Mouse (Mus musculus) right cerebral cortex, postnatal 4 days (tissue): ENCODE data around the gene Nexn.
"Not testable (repeated sequence)": the region's sequence is repeated elsewhere in the genome, so short reads cannot be mapped to it uniquely, and the experiment has no call there.

Experiments
- DNase-seq: peaks from one replicate; pipeline ENCODE4 v3.0.0-alpha.2; 2022

Nexn gene

DNA sequence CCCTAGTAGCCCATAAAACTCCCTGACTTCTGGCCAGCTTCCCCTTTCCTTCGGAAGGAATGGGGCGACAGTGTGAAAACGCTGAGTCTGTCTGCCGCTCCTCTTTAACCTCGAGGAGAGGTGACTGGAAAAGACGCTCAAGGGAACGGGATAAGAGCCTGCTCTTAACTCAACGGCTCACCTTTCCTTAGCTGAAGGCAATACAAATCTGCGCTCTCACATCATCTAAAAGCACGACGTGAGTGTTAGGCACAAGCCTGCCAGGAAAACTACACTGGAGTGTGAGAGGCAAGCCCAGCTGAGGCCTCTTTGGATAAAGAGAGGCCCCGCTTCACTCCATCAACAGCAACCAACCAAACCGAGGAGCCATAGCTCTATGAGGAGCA, at the start of gene Nexn:
Gene Nexn, minus strand, starts transcription at position 315 of the 386 bp plus-strand sequence.
- DNase-seq: no peak

- DNase-seq: peak; percentile 62
Measured at GRCm38 (mm10) chr3:152315613-152316012, 49.5 kb upstream of the Nexn start.

DNA sequence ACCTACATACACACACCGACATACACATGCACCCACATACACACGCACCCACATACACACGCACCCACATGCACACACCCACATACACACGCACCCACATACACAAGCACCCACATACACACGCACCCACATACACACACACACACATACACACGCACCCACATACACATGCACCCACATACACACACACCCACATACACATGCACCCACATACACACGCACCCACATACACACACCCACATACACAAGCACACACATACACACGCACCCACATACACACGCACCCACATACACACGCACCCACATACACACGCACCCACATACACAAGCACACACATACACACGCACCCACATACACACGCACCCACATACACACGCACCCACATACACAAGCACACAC, 48.5 kb upstream of the Nexn start:
- DNase-seq: not testable (repeated sequence)

DNA sequence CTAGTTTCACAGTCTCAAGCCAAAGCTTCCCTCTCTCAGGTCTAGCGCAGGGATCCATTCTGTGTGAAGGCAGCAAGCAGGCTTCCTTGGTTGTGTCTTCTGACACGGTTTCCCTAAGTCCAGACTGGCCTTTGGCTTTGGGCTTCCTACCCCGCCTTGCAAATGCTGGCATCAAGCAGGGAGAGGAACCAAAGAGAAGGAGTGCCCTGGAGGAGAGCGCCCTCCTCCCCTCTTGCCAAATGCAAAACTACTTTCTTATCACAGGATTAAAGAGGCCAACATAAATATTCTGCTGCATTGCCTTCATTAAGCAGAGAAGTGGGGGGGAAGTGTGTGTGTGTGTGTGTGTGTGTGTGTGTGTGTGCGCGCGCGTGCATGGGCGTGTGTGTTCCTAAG, 43.1 kb upstream of the Nexn start:
- DNase-seq: no peak

GRCm38 (mm10) chr3:152308485-152309249, 42.5 kb upstream of the Nexn start:
- DNase-seq: no peak

DNA sequence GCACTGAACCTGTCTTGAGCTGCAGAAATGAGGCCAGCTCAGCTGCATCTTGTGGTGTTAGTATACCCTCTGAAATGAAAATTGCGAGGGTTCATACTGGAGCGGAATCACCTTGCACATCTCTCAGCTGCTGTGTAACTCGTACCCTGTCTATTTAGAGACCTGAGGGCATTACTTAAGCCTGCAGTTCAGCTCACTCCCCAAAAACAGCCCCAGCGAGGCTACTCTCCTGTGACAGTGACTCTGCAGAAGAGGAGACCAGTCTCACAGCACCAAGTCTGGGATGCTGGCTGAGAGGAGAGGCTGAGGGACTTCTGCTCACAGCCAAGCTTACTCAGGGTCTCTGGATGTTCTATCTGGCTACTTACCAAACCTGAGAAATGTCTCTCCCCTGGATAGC, 39.8 kb upstream of the Nexn start:
- no peak for DNase-seq

DNA sequence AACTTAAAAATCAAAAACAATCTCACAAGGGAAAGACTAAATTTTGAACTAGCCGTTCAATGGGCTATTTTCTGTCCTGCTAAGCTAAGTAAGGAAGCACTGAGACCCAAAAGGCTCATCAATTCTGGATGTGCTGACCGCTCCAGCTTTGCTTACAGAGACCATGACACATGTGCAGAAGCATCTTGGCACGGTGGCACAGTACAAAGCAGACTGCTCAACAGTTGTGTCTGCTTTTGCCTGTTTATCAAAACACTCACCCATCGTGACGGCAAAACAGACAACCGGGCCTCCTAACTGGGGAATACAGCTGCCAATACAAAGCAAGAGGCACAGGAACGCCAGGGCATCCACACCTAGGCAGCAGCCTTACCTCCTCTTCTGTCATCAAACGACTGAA, 38.9 kb upstream of the Nexn start:
- no peak for DNase-seq

GRCm38 (mm10) chr3:152304093-152304815, 38.1 kb upstream of the Nexn start:
- no peak for DNase-seq

- no peak for DNase-seq
Measured at GRCm38 (mm10) chr3:152302991-152303390, 36.8 kb upstream of the Nexn start.

DNA sequence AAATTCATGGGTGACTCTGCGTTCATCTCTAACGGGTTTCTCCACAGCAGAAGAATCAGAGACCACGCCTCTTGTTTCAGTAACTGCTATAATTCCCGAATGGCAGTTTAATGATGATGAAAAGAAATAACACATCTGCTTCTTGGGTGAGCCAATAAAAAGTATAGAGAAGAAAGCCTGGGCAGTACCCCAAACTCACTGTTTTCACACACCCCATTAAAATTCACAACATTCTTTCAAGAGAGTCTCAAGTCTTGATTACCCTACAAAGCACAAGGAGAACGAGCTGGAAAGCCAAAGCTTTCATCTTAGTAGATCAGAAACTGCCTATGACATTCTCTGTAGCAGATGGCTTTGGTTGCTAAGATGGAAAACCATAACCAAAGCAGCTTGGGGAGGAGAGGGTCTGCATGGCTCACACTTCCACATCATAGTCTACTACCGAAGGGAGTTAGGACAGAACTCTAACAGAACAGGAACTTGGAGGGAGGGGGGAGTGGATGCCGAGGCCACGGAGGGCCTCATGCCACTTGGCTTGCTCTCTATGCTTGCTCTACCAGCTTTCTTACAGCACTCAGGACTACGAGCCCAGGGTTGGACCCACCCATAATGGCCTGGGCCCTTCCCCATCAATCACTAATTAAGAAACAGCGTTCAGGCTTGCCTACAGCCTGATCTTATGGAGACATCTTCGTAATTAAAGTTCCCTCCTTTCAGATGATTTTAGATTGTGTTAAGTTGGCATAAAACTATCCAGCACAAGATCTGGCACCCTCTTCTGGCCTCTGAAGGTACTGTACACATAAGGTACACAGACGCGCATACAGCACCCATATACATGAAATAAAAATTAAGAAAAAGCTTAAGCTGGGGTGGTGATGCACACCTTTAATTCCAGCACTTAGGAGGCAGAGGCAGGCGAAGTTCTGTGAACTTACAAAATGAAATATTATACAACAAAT, 34.5 kb upstream of the Nexn start:
- DNase-seq: no peak

DNA sequence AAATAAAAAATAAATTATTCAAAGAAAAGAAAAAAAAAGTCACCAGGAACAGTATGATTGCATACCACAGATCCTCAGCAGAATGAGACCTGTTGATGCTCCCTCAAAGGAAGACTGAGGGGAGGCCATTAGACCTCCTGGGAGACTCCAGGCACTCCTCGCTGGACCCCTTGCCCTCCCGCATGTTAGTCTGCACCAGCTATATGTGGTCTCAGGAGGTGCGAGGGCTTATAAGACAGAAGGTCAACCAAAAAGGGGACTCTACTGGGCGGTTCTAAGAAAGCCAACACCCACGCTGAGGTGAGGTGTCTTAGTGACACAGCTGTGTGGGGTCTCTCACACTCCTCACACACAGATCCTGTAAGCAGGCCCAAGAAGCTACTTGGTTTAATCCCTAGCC, 29.7 kb upstream of the Nexn start:
- DNase-seq: no peak

DNA sequence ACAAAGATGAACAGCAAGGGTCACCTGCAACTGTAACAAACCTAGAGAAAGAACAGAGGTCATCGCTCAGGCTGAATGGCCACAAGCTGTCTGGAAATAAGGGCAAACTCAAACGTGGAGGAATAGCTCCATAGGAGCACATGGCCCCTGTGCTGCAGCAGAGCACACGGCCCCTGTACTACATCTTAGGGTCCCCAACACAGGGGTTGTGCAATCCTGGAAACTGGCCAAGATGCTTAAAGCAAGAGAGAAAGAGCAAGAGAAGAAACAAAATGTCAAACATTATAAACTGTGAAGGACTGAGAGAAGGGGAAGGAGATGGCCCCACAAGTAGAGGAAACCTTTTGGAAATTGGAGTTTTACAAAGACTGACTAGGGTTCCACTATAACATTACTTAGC, 28.2 kb upstream of the Nexn start:
- no peak for DNase-seq

DNA sequence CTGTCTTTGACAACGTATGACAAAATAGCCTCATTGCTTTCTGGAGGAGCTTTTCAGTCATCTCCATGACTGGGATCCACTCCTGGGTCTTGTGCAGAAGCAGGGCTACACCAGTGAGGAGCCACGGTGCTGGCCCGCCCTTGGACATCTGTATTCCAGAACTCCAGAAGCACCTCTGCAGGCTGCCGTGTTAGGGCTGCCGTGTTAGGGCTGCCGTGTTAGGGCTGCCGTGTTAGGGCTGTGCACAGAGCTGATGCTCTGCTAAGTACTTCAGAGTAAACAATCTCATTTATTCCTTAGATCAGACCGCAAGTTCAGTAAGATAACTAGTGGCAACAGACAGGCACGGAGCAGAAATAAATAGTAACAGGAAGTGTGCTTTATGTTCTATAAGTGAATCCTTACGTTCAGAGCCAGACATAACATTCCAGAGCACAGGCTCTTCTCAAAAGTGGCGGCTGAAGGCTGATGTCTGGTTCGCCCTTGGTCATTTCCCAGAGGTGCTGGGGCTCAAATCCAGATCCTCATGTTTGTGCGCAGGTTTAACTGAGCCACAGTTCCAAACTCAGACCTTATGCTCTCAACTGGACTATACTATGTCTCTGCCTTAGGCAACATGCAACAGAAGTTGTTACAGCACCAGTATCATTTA, 27.5 kb upstream of the Nexn start:
- DNase-seq: no peak

- no peak for DNase-seq
Measured at GRCm38 (mm10) chr3:152291895-152292294, 25.7 kb upstream of the Nexn start.

GRCm38 (mm10) chr3:152290175-152290798, 24.1 kb upstream of the Nexn start:
- no peak for DNase-seq

DNA sequence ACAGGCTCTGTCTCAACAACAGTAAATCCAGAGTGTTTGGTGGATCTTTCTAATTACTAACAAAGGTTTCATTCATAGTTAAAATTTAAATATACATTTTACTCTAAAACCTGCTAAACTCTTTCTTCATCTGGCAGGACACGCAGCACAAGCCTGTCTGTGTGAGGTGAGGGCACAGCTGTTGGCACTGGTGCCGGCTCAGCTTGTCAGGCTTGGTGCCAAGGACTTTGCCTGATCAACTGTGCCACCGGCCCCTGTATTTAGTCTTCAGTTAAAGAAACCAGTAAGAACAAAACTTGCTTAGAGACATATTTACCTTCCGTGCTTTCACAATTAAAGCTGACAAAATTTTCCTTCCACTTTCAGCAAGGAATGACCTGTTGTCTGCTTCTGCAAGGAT, 22.6 kb upstream of the Nexn start:
- DNase-seq: no peak

DNA sequence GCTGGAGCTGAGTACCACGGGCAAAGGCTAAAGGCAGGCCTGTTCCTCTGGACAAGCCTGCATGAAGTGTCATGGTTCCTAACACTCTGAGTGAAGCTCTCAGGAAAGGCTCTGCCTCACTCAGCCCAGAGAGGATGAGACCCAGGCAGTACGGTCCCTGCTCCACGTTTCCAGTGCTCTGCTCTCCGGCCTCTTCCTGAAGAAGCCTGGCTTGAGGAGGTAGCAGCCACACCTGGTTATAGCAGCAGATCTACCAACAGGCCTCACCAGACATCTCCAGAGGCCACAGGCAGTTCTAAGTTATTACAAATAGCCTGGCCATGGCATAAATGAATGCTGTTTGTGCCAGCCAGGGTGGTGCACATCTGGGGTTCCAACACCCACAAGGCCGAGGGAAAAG, 22.1 kb upstream of the Nexn start:
- no peak for DNase-seq

- DNase-seq: no peak
Measured at GRCm38 (mm10) chr3:152287810-152288209, 21.7 kb upstream of the Nexn start.

GRCm38 (mm10) chr3:152284759-152285158, 18.6 kb upstream of the Nexn start:
- DNase-seq: no peak

GRCm38 (mm10) chr3:152284306-152284705, 18.2 kb upstream of the Nexn start:
- no peak for DNase-seq

DNA sequence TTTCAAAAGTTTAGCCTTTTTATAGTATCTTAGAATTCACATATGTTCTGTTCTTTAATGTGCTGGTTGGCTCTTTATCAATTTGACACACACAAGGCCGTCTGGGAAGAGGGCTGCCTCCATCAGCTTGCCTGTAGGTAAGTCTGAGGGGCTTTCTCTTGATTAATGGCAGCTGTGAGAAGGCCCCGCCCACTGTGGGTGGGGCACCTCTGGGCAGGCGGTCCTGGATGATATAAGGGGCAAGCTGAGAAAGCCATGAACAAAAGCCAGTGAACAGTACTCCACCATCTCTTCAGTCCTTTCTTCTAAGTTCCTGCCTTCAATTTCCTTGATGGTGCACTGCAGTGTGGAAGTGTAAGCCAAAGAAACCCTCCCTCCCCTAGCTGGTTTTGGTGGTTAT, 16.0 kb upstream of the Nexn start:
- DNase-seq: no peak

DNA sequence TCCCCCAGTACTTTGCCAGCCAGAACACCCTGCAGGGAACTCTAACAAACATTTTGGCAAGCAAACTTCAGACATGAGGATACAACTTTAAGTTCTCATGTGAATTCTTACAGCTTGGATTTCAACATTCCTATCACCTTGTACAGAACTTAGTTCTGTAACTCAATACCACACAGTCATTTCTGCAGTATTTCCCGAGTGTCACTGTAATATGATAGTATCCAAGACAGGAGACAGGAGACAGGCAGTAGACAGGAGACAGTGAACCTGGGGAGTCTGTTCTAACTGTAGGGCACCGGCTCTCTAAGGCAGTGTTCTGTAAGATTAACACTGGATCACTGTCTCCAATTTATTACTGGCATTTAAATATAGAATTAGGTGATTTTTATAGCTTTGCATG, 12.3 kb upstream of the Nexn start:
- DNase-seq: no peak
